Mouse (Mus musculus) kidney, adult 18-20 months (tissue): ENCODE measurements around the gene Abcb9.

Experiments used
- DNase-seq: peaks from one replicate; pipeline ENCODE4 v3.0.0; 2021

Abcb9 gene

DNA sequence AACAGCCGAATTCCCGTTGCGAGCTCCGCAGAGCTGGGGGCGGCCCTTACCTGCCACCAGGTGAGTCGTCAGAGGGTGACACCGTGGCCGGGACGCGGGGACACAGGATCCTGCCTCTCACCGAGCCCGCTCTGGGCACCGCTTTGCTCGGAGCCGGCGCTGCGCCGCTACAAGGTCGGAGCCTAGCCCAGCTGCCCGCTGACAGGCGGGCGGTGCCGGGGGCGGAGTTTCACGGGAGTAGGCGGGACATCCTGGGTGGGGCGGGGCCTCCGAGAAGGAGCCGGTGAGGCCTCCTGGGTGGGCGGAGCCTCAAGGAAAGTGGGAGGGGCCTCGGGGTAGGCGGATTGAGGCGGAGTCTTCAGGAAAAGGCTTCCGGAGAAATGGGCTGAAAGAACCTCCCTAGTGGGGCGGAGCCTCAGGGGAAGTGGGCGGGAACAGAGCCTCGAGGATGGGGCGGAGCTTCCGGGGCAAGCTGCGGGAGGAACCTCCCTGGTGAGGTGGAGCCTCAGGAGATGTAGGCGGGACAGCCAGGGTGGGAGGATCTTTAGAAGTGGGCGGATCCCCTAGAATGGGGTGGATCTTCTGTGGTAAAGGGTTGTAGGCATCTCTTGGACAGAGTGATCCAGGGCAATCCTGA lies at the start of gene Abcb9:
Gene Abcb9, minus strand, starts transcription at position 203 of the 637 bp plus-strand sequence.
- DNase-seq: peak; percentile 100

DNA sequence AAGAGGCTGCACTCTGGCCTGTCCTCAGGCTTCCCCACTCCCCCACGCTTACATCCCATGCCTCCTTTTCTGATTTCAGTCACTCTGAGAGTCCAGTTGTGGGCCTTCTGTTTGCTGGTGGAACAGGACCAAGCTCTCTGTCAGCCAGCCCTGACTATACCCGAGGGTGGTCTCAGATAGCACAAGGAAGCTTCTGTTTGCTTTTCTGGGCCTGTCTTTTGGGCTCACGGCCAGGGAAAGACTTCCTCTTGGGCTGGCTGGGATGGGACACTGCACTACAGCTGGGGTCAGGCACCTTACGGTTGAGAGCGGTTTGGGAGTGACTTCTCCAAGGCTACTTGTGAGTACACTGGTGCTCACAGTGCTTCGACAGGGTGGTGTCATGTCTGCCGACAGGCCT lies 42.5 kb upstream of the Abcb9 start:
- no peak for DNase-seq

DNA sequence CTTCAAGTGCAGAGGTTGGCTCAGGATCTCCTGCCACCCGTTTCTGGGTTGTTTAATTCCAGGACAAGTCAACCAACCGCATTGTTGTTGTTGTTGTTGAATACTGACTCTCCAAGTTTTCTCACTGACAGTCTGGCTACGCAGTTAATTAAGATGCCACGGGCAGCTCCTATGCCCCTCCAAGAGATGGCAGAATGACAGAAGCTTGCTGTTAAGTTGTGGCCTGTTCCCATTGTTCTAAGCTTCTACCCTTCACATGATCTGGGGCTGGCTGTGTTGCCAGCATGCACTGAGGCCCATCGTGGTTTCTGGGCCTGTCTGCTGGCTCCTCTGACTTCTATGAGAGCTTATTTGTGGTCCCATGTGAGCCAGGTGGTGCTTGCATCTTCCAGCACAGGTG lies 38.7 kb upstream of the Abcb9 start:
- DNase-seq: no peak

DNA sequence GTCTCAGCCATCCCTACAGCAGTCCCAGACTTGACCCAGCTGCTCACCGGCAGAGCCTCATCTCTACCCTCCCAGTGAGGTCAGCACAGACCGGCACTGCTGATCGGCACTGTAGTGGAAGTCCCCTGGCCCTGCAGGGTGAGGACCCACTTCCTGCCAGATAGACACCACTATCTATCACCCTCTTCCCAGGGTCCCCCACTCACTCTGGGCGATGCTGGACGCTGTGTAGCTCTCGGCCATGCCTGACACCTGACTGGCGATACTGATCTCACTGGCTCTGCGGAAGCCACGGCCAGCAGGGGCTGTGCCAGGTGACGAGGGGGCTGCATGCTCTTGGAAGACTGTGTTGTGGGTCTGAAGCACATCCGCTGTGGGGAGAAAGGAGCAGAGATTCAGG lies 29.5 kb upstream of the Abcb9 start:
- DNase-seq: no peak

DNA sequence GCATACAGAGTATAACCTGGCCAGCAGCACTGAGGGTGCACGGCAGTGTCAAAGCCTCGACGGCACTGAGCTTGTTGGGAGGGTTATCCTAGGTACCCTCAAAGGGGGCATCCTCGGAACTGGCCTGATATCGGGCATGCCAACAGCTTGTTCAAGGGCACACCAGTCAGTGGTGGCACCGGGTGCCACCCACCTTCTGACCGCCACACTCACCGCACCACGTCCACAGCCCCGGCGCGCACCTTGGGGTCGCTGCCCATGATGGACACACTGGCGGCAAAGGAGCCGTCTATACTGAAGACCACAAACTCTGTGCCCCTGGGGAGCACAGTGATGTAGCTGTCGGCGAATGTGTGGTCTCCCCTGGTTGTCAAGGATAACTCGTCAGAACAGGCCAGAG lies 26.8 kb upstream of the Abcb9 start:
- DNase-seq: no peak

DNA sequence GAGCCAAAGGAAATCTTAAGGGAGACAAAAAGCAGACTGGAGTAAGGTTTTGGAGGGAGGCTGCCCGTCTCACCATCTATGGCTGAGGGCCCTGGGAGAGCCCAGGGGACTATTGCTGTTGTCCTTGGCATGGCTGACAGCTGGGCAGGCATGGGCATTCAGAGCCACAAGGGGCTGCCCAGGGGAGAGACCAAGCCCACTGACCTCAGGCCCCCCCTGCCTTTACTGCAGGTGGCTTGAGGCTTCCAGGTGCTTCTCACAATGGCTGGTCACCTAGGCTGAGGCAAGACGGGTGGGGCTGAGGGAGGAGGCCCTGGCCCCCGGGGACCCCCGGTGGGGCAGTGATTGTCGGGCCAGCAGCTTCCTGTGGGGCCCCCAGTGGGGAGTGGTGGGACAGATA lies 23.6 kb upstream of the Abcb9 start:
- DNase-seq: no peak

DNA sequence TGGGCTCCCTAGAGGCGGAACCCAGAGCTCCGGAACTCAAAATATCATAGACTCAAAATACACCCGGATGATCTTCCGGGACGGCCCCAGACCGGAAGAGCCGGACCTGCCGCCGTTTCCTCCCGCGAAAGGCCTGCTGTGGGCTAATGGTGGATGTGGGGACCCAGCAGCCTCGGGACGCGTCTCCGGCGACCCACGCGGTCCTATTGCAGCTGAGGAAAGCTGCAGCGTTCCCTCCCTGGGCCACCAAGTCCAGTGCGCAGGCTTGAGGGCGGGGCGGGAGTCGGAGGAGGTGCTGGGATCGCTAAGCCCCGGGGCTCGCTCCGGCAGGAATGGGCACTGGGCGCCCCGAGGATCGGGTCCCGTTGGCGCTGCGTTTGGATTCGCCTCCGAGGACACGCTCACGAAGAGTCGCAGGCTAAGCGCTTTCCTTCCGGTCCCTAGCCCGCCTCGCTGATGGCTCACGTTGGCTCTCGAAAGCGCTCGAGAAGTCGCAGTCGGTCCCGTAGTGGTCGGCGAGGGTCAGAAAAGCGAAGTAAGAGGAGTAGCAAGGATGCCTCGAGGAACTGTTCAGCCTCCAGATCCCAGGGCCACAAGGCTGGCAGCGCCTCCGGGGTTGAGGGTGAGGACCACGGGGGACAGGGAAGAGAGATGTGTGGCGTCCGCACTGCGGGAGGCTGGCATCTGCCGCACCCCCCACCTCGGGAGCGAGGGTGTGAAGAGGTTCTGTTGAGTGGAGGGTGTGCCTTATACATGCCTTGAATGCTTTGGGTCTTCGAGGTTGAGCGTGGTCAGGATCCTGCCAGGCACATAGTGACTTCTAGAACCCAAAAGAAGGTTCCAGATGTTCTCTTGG lies 20.6 kb upstream of the Abcb9 start, which contains the start of gene Arl6ip4:
Gene Arl6ip4, plus strand, starts transcription at position 100 of the 856 bp plus-strand sequence.
- peak; percentile 83 for DNase-seq

DNA sequence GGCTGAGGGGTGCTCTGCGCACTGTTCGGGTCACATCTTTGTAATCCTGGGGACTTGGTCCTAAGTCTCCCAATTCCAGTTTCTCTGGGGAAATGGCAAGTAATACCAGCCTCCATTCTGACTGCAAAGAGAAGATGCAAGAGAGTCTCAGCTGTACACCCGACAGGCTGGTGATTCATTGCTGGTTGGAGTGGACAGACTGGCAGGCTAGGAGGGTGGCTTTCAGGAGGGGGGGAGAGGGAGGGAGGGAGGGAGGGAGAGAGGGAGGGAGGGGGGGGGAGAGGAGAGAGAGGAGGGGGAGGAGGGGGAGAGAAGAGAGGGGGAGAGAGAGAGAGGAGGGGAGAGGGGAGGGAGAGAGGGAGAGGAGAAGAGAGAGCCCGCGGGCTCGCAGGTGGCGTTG lies 19.9 kb upstream of the Abcb9 start:
- no peak for DNase-seq

DNA sequence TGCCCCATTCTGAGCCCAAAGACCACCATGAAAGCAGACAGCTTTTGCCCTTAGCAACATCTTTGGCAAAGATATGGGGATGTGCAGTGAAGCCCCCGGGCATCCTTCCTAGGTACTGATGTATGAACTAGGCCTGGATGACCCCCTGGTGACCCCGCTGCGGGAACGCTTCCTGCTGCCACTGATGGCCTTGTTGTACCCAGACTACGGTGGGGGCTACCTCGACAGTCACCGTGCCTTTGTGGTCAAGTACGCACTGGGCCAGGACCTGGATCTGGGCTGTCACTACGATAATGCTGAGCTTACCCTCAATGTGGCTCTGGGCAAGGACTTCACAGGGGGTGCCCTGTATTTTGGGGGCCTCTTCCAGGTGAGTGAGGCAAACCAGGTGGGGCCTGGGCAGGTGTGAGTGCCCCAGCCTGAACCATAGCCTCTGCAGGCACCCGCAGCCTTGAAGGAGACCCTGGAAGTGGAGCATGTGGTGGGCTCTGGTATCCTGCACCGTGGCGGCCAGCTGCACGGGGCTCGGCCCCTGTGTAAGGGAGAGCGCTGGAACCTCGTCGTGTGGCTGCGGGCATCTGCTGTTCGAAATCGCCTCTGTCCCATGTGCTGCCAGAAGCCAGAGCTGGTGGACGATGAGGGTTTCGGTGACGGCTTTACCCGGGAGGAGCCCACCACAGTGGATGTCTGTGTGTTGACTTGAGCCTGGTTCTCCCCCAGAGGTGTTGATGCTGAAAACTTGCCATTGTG lies 18.9 kb upstream of the Abcb9 start:
- DNase-seq: no peak

DNA sequence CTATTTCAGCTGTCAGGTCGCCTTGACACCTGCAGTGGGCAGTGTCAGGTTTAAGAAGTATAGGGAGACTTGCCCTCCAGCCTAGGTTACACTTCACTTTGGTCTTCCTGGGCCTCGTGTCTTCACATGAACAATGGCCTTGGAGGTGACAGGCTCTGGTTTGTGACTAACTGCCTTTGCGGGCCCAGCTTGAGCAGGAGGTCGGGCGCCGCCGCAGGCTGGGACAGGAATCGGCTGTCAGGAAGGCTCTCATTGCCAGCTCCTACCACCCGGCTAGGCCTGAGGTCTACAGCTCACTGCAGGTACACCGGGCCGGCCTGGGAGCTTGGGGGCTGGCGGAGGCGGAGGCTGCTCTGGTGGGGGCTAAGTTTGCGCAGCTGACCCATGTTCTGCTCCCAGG lies 17.4 kb upstream of the Abcb9 start:
- peak; percentile 65 for DNase-seq

DNA sequence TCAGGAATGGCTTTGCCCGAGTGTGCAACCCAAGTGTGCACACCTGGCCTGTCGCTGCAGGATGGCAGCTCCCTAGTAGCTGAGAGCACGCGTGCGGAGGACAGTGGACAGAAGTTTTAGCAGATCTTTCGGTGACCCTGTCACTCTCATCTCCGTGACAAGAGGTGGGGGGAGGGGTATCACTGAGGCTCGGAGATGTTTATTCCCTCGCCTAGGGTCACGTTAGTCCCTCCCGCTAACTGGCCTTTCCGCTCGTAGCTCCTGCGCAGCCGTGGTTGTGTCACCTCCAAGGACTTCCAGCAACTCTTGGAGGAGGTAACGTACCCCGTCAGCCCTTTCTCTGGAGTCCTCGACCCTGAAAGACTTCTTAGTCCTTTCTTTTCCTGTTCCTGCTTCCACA lies 16.9 kb upstream of the Abcb9 start:
- no peak for DNase-seq

DNA sequence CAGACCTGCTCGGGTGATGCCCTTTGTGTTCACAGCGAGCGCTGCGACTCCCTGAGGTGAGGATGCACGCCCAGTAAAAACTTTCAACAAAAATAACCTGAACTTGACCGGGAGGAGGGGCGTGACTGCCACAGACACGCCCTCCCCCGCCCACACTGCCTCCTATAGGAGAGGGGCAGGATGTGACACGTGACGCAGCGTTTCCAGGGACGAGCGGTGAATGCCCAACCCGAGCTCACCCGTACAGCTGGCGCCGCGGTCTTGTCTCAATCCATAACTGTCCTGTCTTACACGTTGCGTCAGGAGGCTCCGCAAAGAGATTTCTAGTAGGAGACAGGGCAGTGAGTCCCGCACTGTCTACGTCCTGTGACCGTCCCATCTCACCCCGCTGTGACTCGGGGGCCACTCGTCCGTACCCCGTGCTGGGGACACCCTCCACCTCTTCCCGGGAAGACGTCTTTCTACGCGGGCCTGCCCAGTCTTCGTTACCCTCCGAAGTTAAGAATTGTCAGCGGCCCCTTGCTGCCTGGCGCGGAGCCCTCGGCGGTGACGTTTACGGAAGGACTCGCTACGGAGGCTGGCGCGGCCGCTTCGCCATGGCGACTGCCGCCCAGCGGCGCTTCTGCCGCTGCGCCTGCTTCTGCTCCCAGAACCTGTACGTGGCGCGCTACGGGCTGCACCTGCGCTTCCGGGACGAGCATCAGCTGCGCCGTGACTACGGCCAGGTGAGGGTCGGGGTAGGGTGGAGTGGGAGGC lies 16.3 kb upstream of the Abcb9 start, which contains the start of gene Ogfod2:
Gene Ogfod2, plus strand, starts transcription at position 556 of the 756 bp plus-strand sequence.
- DNase-seq: peak; percentile 96

DNA sequence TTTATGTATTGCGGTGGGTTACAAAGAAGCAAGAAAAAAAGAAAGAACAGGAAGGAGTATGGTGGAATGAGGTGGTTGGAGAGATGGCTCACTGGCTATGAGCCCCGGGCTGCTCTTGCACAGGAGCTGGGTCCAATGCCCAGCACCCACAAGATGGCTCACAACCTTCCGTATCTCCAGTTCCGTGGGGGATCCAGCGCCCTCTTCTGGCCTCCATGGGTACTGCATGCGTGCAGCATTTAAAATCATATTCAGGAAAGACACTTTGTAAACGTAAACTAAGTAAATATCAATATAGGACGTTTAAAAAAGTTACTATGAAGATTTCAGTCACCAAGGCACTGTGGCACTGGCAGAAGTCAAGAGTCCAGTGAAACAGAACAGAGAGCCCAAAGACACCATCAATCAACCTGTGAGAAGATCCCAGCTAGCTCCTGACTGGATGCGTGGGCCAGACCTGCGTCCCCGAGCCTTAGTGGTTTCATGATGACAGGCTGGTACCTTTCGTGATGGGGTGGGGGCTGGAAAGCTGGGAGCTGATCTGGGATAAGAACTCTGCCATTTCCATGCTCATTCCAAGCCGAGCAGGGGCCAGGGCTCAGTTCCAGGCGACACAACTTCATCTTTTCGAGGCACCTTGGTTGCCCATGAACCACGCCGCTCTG lies 15.6 kb upstream of the Abcb9 start:
- DNase-seq: peak; percentile 56

DNA sequence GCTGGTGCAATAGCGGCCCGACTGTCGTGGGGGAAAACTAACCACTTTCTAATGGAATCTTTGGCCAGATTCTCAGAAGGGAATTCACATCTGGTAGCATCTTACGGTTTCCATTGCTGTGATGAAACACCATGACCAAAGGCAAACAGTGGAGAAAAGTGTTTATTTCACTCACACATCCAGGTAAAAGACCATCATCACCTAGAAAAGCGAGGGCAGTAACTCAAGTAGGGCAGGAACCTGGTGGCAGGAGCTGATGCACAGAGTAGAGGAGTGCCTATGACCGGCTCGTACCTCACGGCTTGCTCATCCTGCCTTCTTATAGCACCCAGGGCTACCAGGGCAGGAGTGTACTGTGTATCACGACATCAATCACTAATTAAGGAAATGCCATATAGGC lies 8.0 kb upstream of the Abcb9 start:
- no peak for DNase-seq

DNA sequence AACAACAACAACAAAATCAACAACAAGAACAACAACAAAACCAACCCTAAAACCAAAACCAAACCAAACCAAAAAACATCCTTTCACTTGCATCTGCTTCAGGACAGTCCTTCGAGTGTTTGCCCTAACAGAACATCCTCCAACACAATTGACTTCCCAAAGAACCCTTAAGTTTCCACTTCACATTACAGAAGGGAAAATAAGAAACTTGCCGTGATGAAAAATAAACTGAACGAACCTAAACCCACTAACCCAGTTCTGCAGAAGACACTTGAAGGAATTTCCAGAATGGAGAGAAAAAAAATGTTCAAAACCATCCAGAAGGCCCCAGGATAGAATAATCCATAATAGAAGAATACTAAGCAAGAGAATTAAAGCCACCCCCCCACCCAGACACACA lies 7.4 kb upstream of the Abcb9 start:
- no peak for DNase-seq

DNA sequence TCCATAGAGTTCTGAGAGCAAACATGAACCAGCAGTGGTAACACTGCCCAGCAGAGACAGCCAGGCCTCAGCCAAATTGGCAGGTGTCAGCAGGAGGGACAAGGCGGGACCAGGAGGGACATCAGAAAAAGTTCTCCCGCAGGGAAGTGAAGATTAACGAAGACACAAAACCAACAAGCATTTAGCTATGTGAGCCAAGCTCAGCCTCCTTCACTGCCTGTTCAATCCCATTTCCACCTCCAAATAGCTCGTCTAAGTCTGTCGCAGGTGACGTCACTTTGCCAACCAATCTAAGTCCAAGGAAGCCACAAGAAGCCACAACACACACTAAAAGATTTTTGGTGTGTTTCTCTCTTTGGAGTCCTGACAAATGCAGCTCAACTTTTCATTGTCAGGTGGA lies 6.7 kb upstream of the Abcb9 start:
- DNase-seq: no peak

DNA sequence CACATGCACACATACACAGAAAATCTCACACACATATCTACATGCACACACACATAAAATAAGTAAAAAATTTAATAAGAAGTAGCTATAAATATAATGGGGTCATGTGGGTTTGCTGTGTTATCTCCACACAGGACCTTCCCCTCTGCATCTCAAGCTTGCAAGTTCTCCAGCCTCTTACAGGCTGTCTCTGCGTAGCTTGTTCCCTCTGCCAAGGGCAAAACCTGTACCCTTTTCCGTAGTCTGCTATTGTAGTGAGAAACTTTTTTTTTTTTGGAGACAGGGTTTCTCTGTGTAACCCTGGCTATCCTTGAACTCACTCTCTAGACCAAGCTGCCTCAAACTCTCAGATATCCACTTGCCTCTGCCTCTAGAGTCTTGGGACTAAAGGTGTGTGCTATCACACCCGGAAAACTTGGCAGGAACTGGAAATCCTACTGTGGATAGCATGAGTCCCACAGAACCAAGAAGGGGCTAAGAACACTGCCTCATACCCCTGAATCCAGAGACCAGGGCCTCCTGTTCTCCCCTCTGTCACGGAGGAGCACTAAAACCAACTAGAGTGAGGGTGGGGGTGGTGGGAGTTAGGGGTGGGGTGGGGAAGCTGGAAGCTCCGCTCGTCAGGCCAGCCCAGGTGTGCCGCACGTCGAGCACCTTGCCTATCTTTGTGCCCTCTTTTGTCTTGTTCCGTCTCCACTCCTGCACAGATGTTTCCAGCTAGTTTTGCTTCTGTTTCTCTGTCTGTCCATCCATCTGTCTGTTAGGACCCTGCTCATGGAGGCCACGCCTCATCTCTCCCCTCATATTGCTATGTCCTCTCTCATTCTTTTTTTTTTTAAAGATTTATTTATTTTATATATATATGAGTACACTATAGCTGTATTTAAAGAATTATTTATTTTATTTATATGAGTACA lies 4.8 kb upstream of the Abcb9 start:
- DNase-seq: no peak

DNA sequence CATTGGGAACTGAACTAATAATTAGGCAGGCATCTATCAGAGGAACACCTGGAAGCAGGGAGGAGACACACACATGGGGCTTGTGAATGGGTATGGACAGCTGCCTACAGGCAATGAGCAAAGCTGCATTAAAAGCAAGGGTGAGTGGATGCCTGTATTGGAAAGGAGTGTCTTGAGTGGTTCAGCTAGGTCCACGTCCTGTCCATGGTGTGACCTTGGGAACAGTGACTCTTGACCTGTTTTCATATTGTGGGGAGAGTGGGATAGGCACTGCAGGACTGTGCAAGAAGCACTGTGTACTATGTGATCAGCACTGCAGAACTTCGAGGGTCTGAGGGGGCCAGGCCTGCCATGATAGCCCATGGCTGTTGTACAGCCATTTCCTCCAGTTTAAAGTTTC lies 3.3 kb upstream of the Abcb9 start:
- DNase-seq: no peak

DNA sequence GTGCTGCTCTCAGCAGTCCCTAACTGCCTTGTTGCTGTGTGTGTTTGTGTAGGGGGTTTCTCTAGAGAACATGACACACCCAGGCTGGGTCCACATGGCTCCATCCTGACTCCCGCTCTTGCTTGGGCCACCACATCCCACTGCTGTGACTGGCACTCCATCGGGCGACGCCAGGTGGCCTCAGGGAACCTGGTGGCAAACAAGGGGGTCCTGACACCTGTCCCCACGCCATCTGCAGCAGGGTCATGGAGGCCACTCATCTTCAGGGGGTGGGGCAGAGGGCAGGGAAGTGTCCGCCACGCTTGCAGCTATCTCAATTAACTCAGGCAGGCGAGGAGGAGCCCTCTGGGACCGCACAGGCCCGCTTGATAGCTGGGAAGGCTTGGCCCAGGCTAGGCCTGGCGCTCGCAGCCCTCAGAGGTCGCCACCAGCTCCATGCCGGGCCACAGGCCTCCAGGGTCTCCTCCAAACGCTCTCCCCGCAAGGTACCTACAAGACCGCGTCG lies 469 bp downstream of the Abcb9 start:
- peak; percentile 23 for DNase-seq

DNA sequence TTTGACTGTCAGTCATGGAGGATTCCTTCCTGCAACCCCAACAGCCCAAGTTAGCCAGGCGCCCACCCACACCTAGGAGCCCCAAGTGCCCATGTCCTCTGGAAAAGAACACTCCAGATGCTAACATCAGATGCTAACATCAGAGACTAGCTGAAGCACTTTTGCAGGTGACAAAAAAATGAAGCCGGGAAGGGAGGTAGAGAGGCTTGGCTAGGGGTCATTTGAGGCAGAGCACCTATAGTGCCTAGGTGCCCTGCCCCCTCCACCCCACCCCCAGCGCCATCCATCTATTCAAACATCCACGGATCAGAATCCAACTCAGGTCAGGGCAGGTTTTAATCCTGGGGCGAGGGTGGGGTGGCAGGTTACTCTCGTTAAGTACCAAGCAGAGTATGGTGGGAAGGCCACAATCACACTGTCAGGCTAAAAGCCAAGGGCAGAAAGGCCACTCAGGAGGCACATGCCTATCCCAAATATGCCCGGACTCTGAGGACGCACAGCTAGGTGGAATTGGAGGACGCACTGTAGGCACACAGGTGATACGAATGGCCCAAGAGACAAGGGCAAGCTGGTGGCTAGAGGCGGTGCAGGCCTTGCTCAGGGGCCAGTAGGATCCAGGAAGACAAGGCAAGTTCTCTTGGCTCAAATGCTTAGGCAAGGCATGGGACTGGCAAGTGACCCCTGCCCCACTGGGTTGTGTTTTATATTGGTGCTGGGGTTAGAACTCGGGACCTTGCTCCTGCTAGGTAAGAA lies 1.6 kb downstream of the Abcb9 start:
- no peak for DNase-seq
